8 mouse cellular contexts compared by ENCODE assay signal in genomic region chr3:82875671-82876371, GRCm38 (mm10). TPM values are rescaled to one million over a fixed set of nuclear protein-coding genes. Genes with fewer than 3 reads are reported as not detected.
DNase-seq lines count a peak whose midpoint lies in the region; ATAC-seq lines count a peak whose summit lies in the region.

No protein-coding gene starts in this region.

- peak; percentile 27; the same call in 1 of the 2 replicates for ATAC-seq in kidney, embryonic 15.5 days (replicated peaks; ENCODE audit: low FRiP score)
- no peak for ATAC-seq in embryonic facial prominence, embryonic 11.5 days (replicated peaks; ENCODE audit: insufficient number of reproducible peaks, low FRiP score, low TSS enrichment, low read depth)
- no peak for ATAC-seq in megakaryocyte-erythroid progenitor cell, adult 5-6 weeks (replicated peaks; ENCODE audit: low FRiP score, low TSS enrichment, poor library complexity, severe bottlenecking)

- no peaks in the 10 kb centered on the region for H3K36me3 ChIP-seq in kidney, embryonic 15.5 days
- H3K36me3 ChIP-seq in embryonic facial prominence, embryonic 11.5 days (replicated peaks; ENCODE audit: control insufficient read depth, insufficient read depth, low read depth, low read length): no peaks in the 10 kb centered on the region
- H3K36me3 ChIP-seq in hindbrain, embryonic 10.5 days: no peaks in the 10 kb centered on the region

- WGBS in kidney, embryonic 15.5 days: 21% methylated on average over 69 of the region's 69 CpGs
- WGBS in embryonic facial prominence, embryonic 11.5 days: 23% methylated on average over 49 of the region's 69 CpGs
- 26% methylated on average over 69 of the region's 69 CpGs for WGBS in hindbrain, embryonic 10.5 days

- H3K9me3 ChIP-seq in kidney, embryonic 15.5 days (replicated peaks): no peaks in the 10 kb centered on the region
- H3K9me3 ChIP-seq in embryonic facial prominence, embryonic 11.5 days (replicated peaks; ENCODE audit: control insufficient read depth, low read length): no peaks in the 10 kb centered on the region; the same call in 1 of the 2 replicates
- peaks cover 8% of the 10 kb centered on the region for H3K9me3 ChIP-seq in hindbrain, embryonic 10.5 days

- peak overlapping the region; percentile 74 for H3K4me2 ChIP-seq in kidney, embryonic 15.5 days
- peak overlapping the region; percentile 50 for H3K4me2 ChIP-seq in embryonic facial prominence, embryonic 11.5 days (ENCODE audit: low read depth, low read length)

- H3K27me3 ChIP-seq in kidney, embryonic 15.5 days: peaks cover 26% of the 10 kb centered on the region
- peaks cover 13% of the 10 kb centered on the region for H3K27me3 ChIP-seq in embryonic facial prominence, embryonic 11.5 days (ENCODE audit: control insufficient read depth, insufficient read depth, low read length)
- H3K27me3 ChIP-seq in hindbrain, embryonic 10.5 days (ENCODE audit: insufficient read depth, poor library complexity, severe bottlenecking): peaks cover 29% of the 10 kb centered on the region

- DNase-seq in kidney, adult 9 months: no peak
- no peak for DNase-seq in embryonic facial prominence, embryonic 11.5 days (ENCODE audit: low spot score)
- peak; percentile 18 for DNase-seq in hindbrain, embryonic 10.5 days (ENCODE audit: low spot score)
- DNase-seq in lung, postnatal 10 days: peak; percentile 4
- DNase-seq in thymus, postnatal 25 days: no peak
- no peak for DNase-seq in adrenal gland, adult 18-20 months (ENCODE audit: low spot score in 2 of 2)

- H3K9ac ChIP-seq in kidney, embryonic 15.5 days: no peak overlapping the region
- H3K9ac ChIP-seq in embryonic facial prominence, embryonic 11.5 days (replicated peaks; ENCODE audit: low read length): peak overlapping the region; percentile 9; the same call in 1 of the 2 replicates

- H3K4me3 ChIP-seq in kidney, embryonic 15.5 days (replicated peaks): peak overlapping the region; percentile 46
- H3K4me3 ChIP-seq in embryonic facial prominence, embryonic 11.5 days (ENCODE audit: low read depth, low read length): peak overlapping the region; percentile 36
- peak overlapping the region; percentile 47 for H3K4me3 ChIP-seq in hindbrain, embryonic 10.5 days

- no peak overlapping the region for H3K27ac ChIP-seq in kidney, embryonic 15.5 days
- no peak overlapping the region for H3K27ac ChIP-seq in embryonic facial prominence, embryonic 11.5 days (replicated peaks; ENCODE audit: low read depth, low read length)
- peak overlapping the region; percentile 53; the same call in 1 of the 2 replicates for H3K27ac ChIP-seq in hindbrain, embryonic 10.5 days

- H3K4me1 ChIP-seq in kidney, embryonic 15.5 days: peaks cover 9% of the 10 kb centered on the region
- H3K4me1 ChIP-seq in embryonic facial prominence, embryonic 11.5 days (ENCODE audit: control insufficient read depth, insufficient read depth, low read length): no peaks in the 10 kb centered on the region; the same call in 1 of the 2 replicates
- peaks cover 10% of the 10 kb centered on the region for H3K4me1 ChIP-seq in hindbrain, embryonic 10.5 days (replicated peaks)

RNA-seq across cellular contexts. Expression of gene Rbm46, which starts 0.5 kb away (rescaled TPM):
- 2.9 and 3.3 TPM in 2 replicates for polyA plus RNA-seq in kidney, embryonic 15.5 days (2015; fragmentation: Nextera tagmentation; extraction: Ambion mirVana)
- 5.2 and 5.5 TPM in 2 replicates for polyA plus RNA-seq in embryonic facial prominence, embryonic 11.5 days (2014; fragmentation: Nextera tagmentation; extraction: Ambion mirVana)
- polyA plus RNA-seq in hindbrain, embryonic 10.5 days (2016; fragmentation: Nextera tagmentation; extraction: Ambion mirVana): 1.9 and 2.2 TPM in 2 replicates
- not detected in 2 replicates for total RNA-seq in megakaryocyte-erythroid progenitor cell, adult 5-6 weeks (2014; fragmentation: Nextera tagmentation)
- not detected in 2 replicates for total RNA-seq in megakaryocyte-erythroid progenitor cell, adult 5-6 weeks (2017)
- total RNA-seq in adrenal gland, adult 18-20 months (2021): under 1 TPM; 0.23 to 0.32 TPM

RNA-seq across cellular contexts. Expression of gene Lrat, which starts 28.0 kb away (rescaled TPM):
- polyA plus RNA-seq in kidney, embryonic 15.5 days (2015; fragmentation: Nextera tagmentation; extraction: Ambion mirVana): 0.06 and 0.12 TPM in 2 replicates
- polyA plus RNA-seq in embryonic facial prominence, embryonic 11.5 days (2014; fragmentation: Nextera tagmentation; extraction: Ambion mirVana): not detected in 2 replicates
- polyA plus RNA-seq in hindbrain, embryonic 10.5 days (2016; fragmentation: Nextera tagmentation; extraction: Ambion mirVana): not detected in 2 replicates
- total RNA-seq in megakaryocyte-erythroid progenitor cell, adult 5-6 weeks (2014; fragmentation: Nextera tagmentation): not detected in 2 replicates
- not detected in 2 replicates for total RNA-seq in megakaryocyte-erythroid progenitor cell, adult 5-6 weeks (2017)
- under 1 TPM; 0.06 to 0.10 TPM for total RNA-seq in adrenal gland, adult 18-20 months (2021)

Comparison
In these comparisons a context has a peak if more than half of its experiments do, and no peak if none do; other contexts are left out.
1. DNase-seq: peak in hindbrain, embryonic 10.5 days (single experiment) and lung, postnatal 10 days (single experiment); none in kidney, adult 9 months (single experiment), embryonic facial prominence, embryonic 11.5 days (single experiment), thymus, postnatal 25 days (single experiment) and adrenal gland, adult 18-20 months (0 of 2).
2. Peak in every context shown above with its lines, with median percentiles within 50 percentile points of each other: H3K4me3 ChIP-seq.